Mouse (Mus musculus) spleen, adult 2 months (tissue): ENCODE results near the gene Cacna1e. TPM values are rescaled to one million over a fixed set of nuclear protein-coding genes. Genes with fewer than 3 reads are reported as not detected.

Experiments used
- DNase-seq, 2 experiments: peaks; one replicate each; pipeline versions ENCODE4 v3.0.0 to v3.0.0-alpha.2; 2012 to 2021; ENCODE audit warnings: low spot score in 2 of 2, low read depth in 1 of 2
- H3K27ac ChIP-seq: fragments of 200-500 bp; 2 replicates; pipeline ENCODE4 v1.5.1; 2012; ENCODE audit warnings: low read length, inconsistent platforms; ENCODE audit not compliant: insufficient read depth
- H3K27me3 ChIP-seq: fragments of 200-500 bp; 2 replicates; pipeline ENCODE4 v1.6.1; 2012; ENCODE audit warnings: mild to moderate bottlenecking, moderate library complexity, low read length, inconsistent platforms; ENCODE audit not compliant: control insufficient read depth, insufficient read depth
- H3K36me3 ChIP-seq: fragments of 200-500 bp; 2 replicates; pipeline ENCODE4 v1.6.1; 2012; ENCODE audit warnings: mild to moderate bottlenecking, low read length, inconsistent platforms; ENCODE audit not compliant: control insufficient read depth, insufficient read depth
- H3K4me1 ChIP-seq: fragments of 200-500 bp; 2 replicates; pipeline ENCODE4 v1.6.1; 2011; ENCODE audit warnings: inconsistent platforms; ENCODE audit not compliant: control insufficient read depth, insufficient read depth, insufficient read length
- H3K4me3 ChIP-seq: fragments of 200-500 bp; 2 replicates; pipeline ENCODE4 v1.5.1; 2011; ENCODE audit warnings: mild to moderate bottlenecking, inconsistent platforms; ENCODE audit not compliant: insufficient read depth, insufficient read length; ENCODE audit errors: extremely low read depth
- CTCF ChIP-seq: fragments of 200-500 bp; IDR thresholded peaks from 2 replicates; pipeline ENCODE4 v1.5.1; 2011; ENCODE audit warnings: mild to moderate bottlenecking, inconsistent platforms; ENCODE audit not compliant: insufficient read depth, insufficient read length, insufficient replicate concordance; ENCODE audit errors: extremely low read depth
- POLR2A ChIP-seq: fragments of 200-500 bp; IDR thresholded peaks from 2 replicates; pipeline ENCODE4 v1.6.1; 2011; ENCODE audit warnings: low read depth, low read length, inconsistent platforms
- WGBS: fragments of 180-500 bp; shearing (Covaris S2); methylation state at CpG from one replicate; pipeline ENCODE4 v1.1.7; 2018; 5-methylcytosine and 5-hydroxymethylcytosine counted together
- polyA plus RNA-seq: library from polyadenylated mRNA; depleted of rRNA; stranded (reverse); fragments of >200 nt; gene quantifications from 2 replicates; pipeline ENCODE4 v1.2.3, GENCODE M21; 2012

The Cacna1e gene
- polyA plus RNA-seq, 1 experiment: 7.0 TPM

- TF ChIP-seq CTCF (no peak), POLR2A (no peak)
- DNase-seq: no peak
- H3K27me3 ChIP-seq: no peaks in the 10 kb centered on the region
- WGBS: 94% methylated on average over 2 of the region's 2 CpGs
- no peaks in the 10 kb centered on the region for H3K36me3 ChIP-seq
- peaks cover 32% of the 10 kb centered on the region for H3K4me1 ChIP-seq
- peak overlapping the region; percentile 54 for H3K27ac ChIP-seq
- no peak overlapping the region for H3K4me3 ChIP-seq
Observed at GRCm38 (mm10) chr1:154819960-154820359, 64.3 kb downstream of the Cacna1e start.

- H3K27ac ChIP-seq: 0 out of 2 replicates have a peak overlapping the region, but pooled peaks have one; percentile 8
- H3K27me3 ChIP-seq: no peaks in the 10 kb centered on the region
- DNase-seq: no peak
- H3K4me3 ChIP-seq: no peak overlapping the region
- peaks cover 31% of the 10 kb centered on the region for H3K4me1 ChIP-seq
- no peaks in the 10 kb centered on the region for H3K36me3 ChIP-seq
- WGBS: 43% methylated on average over 1 of the region's 1 CpGs
- TF ChIP-seq CTCF (no peak), POLR2A (no peak)
Observed at GRCm38 (mm10) chr1:154818742-154819141, 65.6 kb downstream of the Cacna1e start.

GRCm38 (mm10) chr1:154816836-154817235, 67.5 kb downstream of the Cacna1e start:
- no peak overlapping the region for H3K4me3 ChIP-seq
- H3K27ac ChIP-seq: peak overlapping the region; percentile 81
- peak in 1 of 2 experiments; percentile 21 for DNase-seq
- 46% methylated on average over 6 of the region's 6 CpGs for WGBS
- H3K27me3 ChIP-seq: no peaks in the 10 kb centered on the region
- TF ChIP-seq POLR2A (no peak), CTCF (no peak)
- no peaks in the 10 kb centered on the region for H3K36me3 ChIP-seq
- peaks cover 18% of the 10 kb centered on the region for H3K4me1 ChIP-seq

DNA sequence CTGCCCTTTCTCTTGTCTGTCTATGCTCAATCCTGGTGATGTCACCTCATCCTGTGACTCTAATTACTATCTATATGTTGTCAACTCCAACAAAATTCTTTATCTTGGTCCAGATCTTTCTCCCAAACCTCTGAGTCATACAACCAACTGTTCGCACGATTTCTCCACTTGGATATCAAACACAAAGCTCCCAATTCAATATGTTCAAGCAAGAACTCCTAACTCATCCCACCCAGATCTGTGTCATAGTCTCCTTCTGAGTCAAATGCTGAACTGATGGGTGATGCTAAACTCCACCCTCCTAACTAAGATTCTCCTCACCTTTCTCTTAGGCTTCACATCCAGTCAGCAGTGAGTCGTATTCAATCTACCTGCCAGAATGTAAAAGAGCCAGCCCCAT, 68.0 kb downstream of the Cacna1e start:
- H3K27me3 ChIP-seq: no peaks in the 10 kb centered on the region
- DNase-seq: no peak
- H3K36me3 ChIP-seq: no peaks in the 10 kb centered on the region
- 89% methylated on average over 3 of the region's 3 CpGs for WGBS
- H3K4me1 ChIP-seq: peaks cover 18% of the 10 kb centered on the region
- H3K27ac ChIP-seq: no peak overlapping the region
- TF ChIP-seq CTCF: no peak
- no peak for TF ChIP-seq POLR2A
- no peak overlapping the region for H3K4me3 ChIP-seq

GRCm38 (mm10) chr1:154805742-154806141, 78.6 kb downstream of the Cacna1e start:
- Histone ChIP-seq H3K27ac (no peak overlapping the region), H3K27me3 (no peaks in the 10 kb centered on the region), H3K4me3 (no peak overlapping the region), H3K36me3 (no peaks in the 10 kb centered on the region), H3K4me1 (no peaks in the 10 kb centered on the region)
- 88% methylated on average over 1 of the region's 1 CpGs for WGBS
- DNase-seq: no peak
- TF ChIP-seq POLR2A: no peak
- no peak for TF ChIP-seq CTCF

- TF ChIP-seq CTCF: no peak
- TF ChIP-seq POLR2A: no peak
- 94% methylated on average over 3 of the region's 3 CpGs for WGBS
Observed at GRCm38 (mm10) chr1:154805038-154805437, 79.3 kb downstream of the Cacna1e start.

GRCm38 (mm10) chr1:154802301-154802904, 81.9 kb downstream of the Cacna1e start:
- Histone ChIP-seq H3K36me3 (no peaks in the 10 kb centered on the region), H3K4me1 (no peaks in the 10 kb centered on the region), H3K27me3 (no peaks in the 10 kb centered on the region), H3K27ac (no peak overlapping the region), H3K4me3 (no peak overlapping the region)
- WGBS: 86% methylated on average over 5 of the region's 5 CpGs
- DNase-seq: no peak
- TF ChIP-seq CTCF: no peak
- TF ChIP-seq POLR2A: no peak

More at GRCm38 (mm10) chr1:154805038-154805437, 79.3 kb downstream of the Cacna1e start:
- H3K4me1 ChIP-seq: no peaks in the 10 kb centered on the region
- DNase-seq: no peak
- no peak overlapping the region for H3K27ac ChIP-seq
- H3K4me3 ChIP-seq: no peak overlapping the region
- no peaks in the 10 kb centered on the region for H3K27me3 ChIP-seq
- H3K36me3 ChIP-seq: no peaks in the 10 kb centered on the region
